Mouse (Mus musculus) ES-Bruce4 (cell line): ENCODE measurements around the gene Olfr221. TPM values are rescaled to one million over a fixed set of nuclear protein-coding genes. Genes with fewer than 3 reads are reported as not detected.
A peak's percentile ranks its signal among the peaks of the same experiment; 100 is the strongest.

Source experiments
- H3K27ac ChIP-seq: 2 replicates; pipeline ENCODE4 v1.5.1; 2012; ENCODE audit warnings: low read length, inconsistent platforms; ENCODE audit not compliant: insufficient read depth
- H3K27me3 ChIP-seq: 2 replicates; pipeline ENCODE4 v1.6.1; 2012; ENCODE audit warnings: mild to moderate bottlenecking, low read length, inconsistent platforms; ENCODE audit not compliant: control insufficient read depth, poor library complexity, insufficient read depth, severe bottlenecking
- H3K36me3 ChIP-seq: 2 replicates; pipeline ENCODE4 v1.6.1; 2012; ENCODE audit warnings: inconsistent platforms, mild to moderate bottlenecking, low read length, moderate library complexity; ENCODE audit not compliant: control insufficient read depth, poor library complexity, insufficient read depth, severe bottlenecking
- H3K4me1 ChIP-seq: one replicate; pipeline ENCODE4 v1.8.1; 2011; ENCODE audit warnings: low read length; ENCODE audit not compliant: control insufficient read depth, insufficient read depth
- H3K4me3 ChIP-seq: 2 replicates; pipeline ENCODE4 v1.5.1; 2011; ENCODE audit warnings: low read depth, mild to moderate bottlenecking, low read length
- H3K9ac ChIP-seq: 2 replicates; pipeline ENCODE4 v1.6.1; 2012; ENCODE audit warnings: low read depth, mild to moderate bottlenecking, inconsistent platforms; ENCODE audit not compliant: poor library complexity, severe bottlenecking
- H3K9me3 ChIP-seq: replicated peaks from 2 replicates; pipeline ENCODE4 v1.6.1; 2012; ENCODE audit warnings: mild to moderate bottlenecking, low read length, inconsistent platforms; ENCODE audit not compliant: control insufficient read depth, poor library complexity, insufficient read depth, severe bottlenecking
- CTCF ChIP-seq: IDR thresholded peaks from one replicate; pipeline ENCODE4 v1.8.1; 2011; ENCODE audit warnings: low read depth, low read length
- EP300 ChIP-seq: IDR thresholded peaks from 2 replicates; pipeline ENCODE4 v1.6.1; 2011; ENCODE audit warnings: low read depth, low read length; ENCODE audit not compliant: insufficient read depth
- POLR2A ChIP-seq: IDR thresholded peaks from one replicate; pipeline ENCODE4 v1.8.1; 2011; ENCODE audit warnings: low read length; ENCODE audit not compliant: insufficient read depth
- polyA plus RNA-seq: library from polyadenylated mRNA; stranded (reverse); fragments of >200 nt; gene quantifications from 2 replicates; pipeline ENCODE4 v1.2.4, GENCODE M21; 2011; ENCODE audit warnings: low read depth; ENCODE audit not compliant: missing spikeins, insufficient read depth, insufficient read length

Olfr221 gene
- polyA plus RNA-seq, 1 experiment: not detected

GRCm38 (mm10) chr14:52024133-52024532 is 18.1 kb downstream of the Olfr221 start:
- H3K36me3 ChIP-seq: no peaks in the 10 kb centered on the region
- H3K4me3 ChIP-seq: no peak overlapping the region
- H3K27me3 ChIP-seq: no peaks in the 10 kb centered on the region
- no peaks in the 10 kb centered on the region for H3K4me1 ChIP-seq
- TF ChIP-seq CTCF (no peak), POLR2A (no peak), EP300 (no peak)
- peak overlapping the region; percentile 88 for H3K27ac ChIP-seq
- no peaks in the 10 kb centered on the region for H3K9me3 ChIP-seq
- H3K9ac ChIP-seq: peak overlapping the region; percentile 62

GRCm38 (mm10) chr14:52022709-52023459 is 19.4 kb downstream of the Olfr221 start:
- Histone ChIP-seq H3K4me1 (peaks cover 4% of the 10 kb centered on the region), H3K27me3 (no peaks in the 10 kb centered on the region), H3K9me3 (no peaks in the 10 kb centered on the region), H3K4me3 (peak overlapping the region; percentile 80), H3K36me3 (no peaks in the 10 kb centered on the region), H3K9ac (peak overlapping the region; percentile 91), H3K27ac (peak overlapping the region; percentile 96)
- TF ChIP-seq POLR2A (peak; percentile 97), CTCF (peak; percentile 49), EP300 (peak; percentile 74; the same call in 1 of the 2 replicates)

GRCm38 (mm10) chr14:52022244-52022708 is 20.0 kb downstream of the Olfr221 start:
- H3K36me3 ChIP-seq: no peaks in the 10 kb centered on the region
- H3K4me1 ChIP-seq: peaks cover 5% of the 10 kb centered on the region
- H3K9ac ChIP-seq: peak overlapping the region; percentile 91
- TF ChIP-seq CTCF (no peak), EP300 (peak; percentile 70)
- no peaks in the 10 kb centered on the region for H3K27me3 ChIP-seq
- H3K4me3 ChIP-seq: peak overlapping the region; percentile 29
- no peaks in the 10 kb centered on the region for H3K9me3 ChIP-seq
- peak overlapping the region; percentile 96 for H3K27ac ChIP-seq

GRCm38 (mm10) chr14:52021568-52022212 is 20.6 kb downstream of the Olfr221 start:
- no peaks in the 10 kb centered on the region for H3K27me3 ChIP-seq
- H3K9me3 ChIP-seq: no peaks in the 10 kb centered on the region
- TF ChIP-seq CTCF (no peak), EP300 (no peak), POLR2A (no peak)
- no peak overlapping the region for H3K4me3 ChIP-seq
- H3K36me3 ChIP-seq: no peaks in the 10 kb centered on the region
- H3K4me1 ChIP-seq: peaks cover 8% of the 10 kb centered on the region
- H3K27ac ChIP-seq: peak overlapping the region; percentile 85
- H3K9ac ChIP-seq: peak overlapping the region; percentile 91

- no peaks in the 10 kb centered on the region for H3K27me3 ChIP-seq
- peak overlapping the region; percentile 28 for H3K4me3 ChIP-seq
- no peaks in the 10 kb centered on the region for H3K9me3 ChIP-seq
- H3K9ac ChIP-seq: peak overlapping the region; percentile 91
- peaks cover 8% of the 10 kb centered on the region for H3K4me1 ChIP-seq
- no peak for TF ChIP-seq POLR2A
- no peak for TF ChIP-seq EP300
- no peak for TF ChIP-seq CTCF
- H3K36me3 ChIP-seq: no peaks in the 10 kb centered on the region
- peak overlapping the region; percentile 85 for H3K27ac ChIP-seq
Measured at GRCm38 (mm10) chr14:52021138-52021529, 21.1 kb downstream of the Olfr221 start.

GRCm38 (mm10) chr14:52020486-52021137 is 21.6 kb downstream of the Olfr221 start, which contains the start of gene Zfp219:
Gene Zfp219 (minus strand): TSS chr14:52020733.
- Histone ChIP-seq H3K27ac (peak within 1 kb of the TSS; percentile 85), H3K27me3 (no peaks in the 10 kb centered on the region), H3K4me1 (peaks cover 8% of the 10 kb centered on the region), H3K9me3 (no peaks in the 10 kb centered on the region), H3K36me3 (no peaks in the 10 kb centered on the region), H3K9ac (peak within 1 kb of the TSS; percentile 91), H3K4me3 (peak within 1 kb of the TSS; percentile 92)
- TF ChIP-seq POLR2A (no peak), EP300 (0 out of 2 replicates have a peak, but pooled peaks have one; percentile 47), CTCF (peak; percentile 65)
